Mouse (Mus musculus) heart, postnatal 0 days (tissue): ENCODE data around the gene Ppp1r9a.

Source experiments
- CTCF ChIP-seq: IDR thresholded peaks from 2 replicates; pipeline ENCODE4 v1.5.1; 2016; ENCODE audit warnings: antibody characterized with exemption, control low read depth, low read depth
- EP300 ChIP-seq: IDR thresholded peaks from 2 replicates; pipeline ENCODE4 v1.6.1; 2016; ENCODE audit warnings: antibody characterized with exemption, low read depth

DNA sequence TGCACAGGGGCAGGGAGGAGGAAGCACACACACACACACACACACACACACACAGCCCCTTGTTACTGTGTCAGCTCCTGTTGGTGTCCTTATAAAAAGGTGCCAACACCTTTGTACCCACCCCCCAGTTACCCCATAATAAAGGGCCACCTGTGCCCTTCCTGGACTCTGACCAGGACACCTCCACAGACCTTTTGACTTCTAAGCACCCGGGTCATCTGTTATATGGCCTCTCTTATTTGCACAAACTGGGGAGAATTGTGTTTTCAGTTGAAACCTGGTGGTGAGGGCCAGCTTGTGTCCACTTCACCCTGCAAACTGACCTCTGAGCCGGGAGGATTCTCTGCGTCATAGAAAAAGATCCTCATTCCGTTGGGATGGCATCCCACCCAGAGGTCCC lies 268.7 kb downstream of the Ppp1r9a start:
- TF ChIP-seq CTCF (no peak), EP300 (no peak)
